Mouse (Mus musculus): ENCODE data around the gene Mettl15. TPM values are rescaled to one million over a fixed set of nuclear protein-coding genes. Genes with fewer than 3 reads are reported as not detected.
A peak's percentile ranks its signal among the peaks of the same experiment; 100 is the strongest.

Mettl15 gene
- polyA plus RNA-seq, 1 experiment from 2014 or later, result 11.5 TPM

DNA sequence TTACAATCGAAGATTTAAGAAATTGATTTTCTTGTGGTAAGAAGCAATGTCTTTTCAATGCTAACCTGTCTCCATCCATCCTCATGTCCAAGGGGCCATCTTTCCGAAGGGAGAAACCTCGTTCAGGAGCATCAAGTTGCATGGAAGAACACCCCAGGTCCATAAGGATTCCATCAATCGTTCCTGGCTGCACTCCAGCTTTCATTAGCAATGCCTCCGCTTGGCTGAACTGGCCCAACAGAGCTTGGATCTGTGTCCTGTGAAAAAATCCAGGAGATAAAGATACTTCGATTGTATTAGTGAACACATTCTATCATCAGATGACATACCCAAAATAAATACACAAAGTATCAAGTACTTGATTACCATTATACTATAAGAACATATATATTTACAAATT is 143.3 kb downstream of the Mettl15 start:
- Histone ChIP-seq H3K36me3 (replicated peaks; ENCODE audit: control insufficient read depth, insufficient read depth) (no peaks in the 10 kb centered on the region), H3K9me3 (ENCODE audit: control insufficient read depth, low read length) (no peaks in the 10 kb centered on the region), H3K27me3 (ENCODE audit: control insufficient read depth, insufficient read depth, low read length) (no peaks in the 10 kb centered on the region), H3K27ac (no peak overlapping the region), H3K4me2 (replicated peaks) (no peak overlapping the region), H3K4me3 (replicated peaks; ENCODE audit: low read length) (no peak overlapping the region), H3K4me1 (replicated peaks; ENCODE audit: control insufficient read depth, insufficient read depth, low read length) (no peaks in the 10 kb centered on the region), H3K9ac (no peak overlapping the region)
- ATAC-seq (ENCODE audit: low FRiP score), result no peak
- no peak for DNase-seq (ENCODE audit: low spot score)
- 83% methylated on average over 6 of the region's 6 CpGs for WGBS

DNA sequence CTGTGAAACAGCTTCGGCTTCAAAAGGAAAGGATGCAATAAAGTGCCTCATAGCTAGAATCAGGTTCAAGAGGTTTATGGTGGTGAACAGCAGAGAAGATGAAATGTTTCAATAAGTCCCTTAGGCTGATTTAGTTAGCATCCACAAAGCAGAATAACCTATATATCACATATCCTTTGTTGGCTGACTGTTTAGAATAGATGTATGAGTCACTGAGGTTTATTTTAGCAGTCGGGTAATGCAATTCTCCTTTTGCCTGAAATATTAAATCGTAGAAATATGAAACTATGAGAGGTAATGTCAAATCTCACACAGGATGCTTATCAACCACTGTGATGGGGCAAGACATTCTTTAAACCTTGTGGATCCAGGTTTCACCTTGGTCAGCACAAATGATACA is 149.8 kb downstream of the Mettl15 start:
- no peak overlapping the region for H3K4me2 ChIP-seq (replicated peaks)
- 91% methylated on average over 3 of the region's 3 CpGs for WGBS
- H3K36me3 ChIP-seq (replicated peaks; ENCODE audit: control insufficient read depth, insufficient read depth), result no peaks in the 10 kb centered on the region
- H3K9ac ChIP-seq, result no peak overlapping the region
- no peaks in the 10 kb centered on the region for H3K27me3 ChIP-seq (ENCODE audit: control insufficient read depth, insufficient read depth, low read length)
- DNase-seq (ENCODE audit: low spot score) (no peak), ATAC-seq (ENCODE audit: low FRiP score) (no peak)
- no peaks in the 10 kb centered on the region for H3K4me1 ChIP-seq (replicated peaks; ENCODE audit: control insufficient read depth, insufficient read depth, low read length)
- no peak overlapping the region for H3K4me3 ChIP-seq (replicated peaks; ENCODE audit: low read length)
- H3K9me3 ChIP-seq (ENCODE audit: control insufficient read depth, low read length), result no peaks in the 10 kb centered on the region
- H3K27ac ChIP-seq, result no peak overlapping the region

- no peak overlapping the region for H3K27ac ChIP-seq
- DNase-seq (ENCODE audit: low spot score) (no peak), ATAC-seq (ENCODE audit: low FRiP score) (no peak)
Observed at GRCm38 (mm10) chr2:109129921-109130320, 150.6 kb downstream of the Mettl15 start.

DNA sequence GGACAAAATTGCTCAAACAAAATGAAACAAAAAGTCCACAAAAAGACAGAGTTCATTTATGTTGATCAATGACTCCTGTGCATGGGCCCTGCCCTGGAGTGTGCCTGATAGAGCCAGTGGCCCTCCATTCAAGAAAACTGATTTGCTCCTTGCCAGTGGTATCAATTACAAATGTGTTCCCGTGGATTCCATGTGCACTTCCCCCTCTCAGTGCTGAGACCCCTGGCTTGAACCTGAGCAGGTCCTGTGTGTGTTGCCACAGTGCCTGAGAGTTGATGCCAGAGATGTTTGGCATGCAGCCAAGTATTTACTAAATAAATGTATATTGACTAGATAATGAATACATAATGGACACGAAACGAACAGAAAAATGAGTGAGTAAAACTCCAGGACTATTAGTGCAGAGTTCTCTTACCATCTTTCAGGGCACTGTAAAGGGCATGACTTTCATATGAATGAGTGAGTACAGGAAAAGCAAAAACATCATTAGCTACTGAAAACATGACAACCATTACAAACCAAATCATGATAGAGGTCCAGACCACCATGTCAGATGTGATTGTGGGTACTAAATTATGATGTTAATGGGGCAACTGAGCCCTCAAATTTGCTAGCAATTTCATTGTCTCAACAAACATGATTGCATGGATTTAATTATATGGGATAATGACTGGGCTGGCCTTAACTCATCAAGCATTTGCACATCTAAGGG is 174.6 kb downstream of the Mettl15 start:
- ATAC-seq (ENCODE audit: low FRiP score) (peak; percentile 40; the same call in 1 of the 2 replicates), DNase-seq (ENCODE audit: low spot score) (no peak)
- Histone ChIP-seq H3K4me2 (replicated peaks) (no peak overlapping the region), H3K4me1 (replicated peaks; ENCODE audit: control insufficient read depth, insufficient read depth, low read length) (no peaks in the 10 kb centered on the region; the same call in 1 of the 2 replicates), H3K9me3 (ENCODE audit: control insufficient read depth, low read length) (no peaks in the 10 kb centered on the region), H3K27me3 (ENCODE audit: control insufficient read depth, insufficient read depth, low read length) (no peaks in the 10 kb centered on the region), H3K27ac (no peak overlapping the region), H3K9ac (no peak overlapping the region), H3K4me3 (replicated peaks; ENCODE audit: low read length) (no peak overlapping the region), H3K36me3 (replicated peaks; ENCODE audit: control insufficient read depth, insufficient read depth) (no peaks in the 10 kb centered on the region)
- WGBS, result 55% methylated on average over 3 of the region's 3 CpGs

More at GRCm38 (mm10) chr2:109129921-109130320, 150.6 kb downstream of the Mettl15 start:
- no peaks in the 10 kb centered on the region for H3K9me3 ChIP-seq (ENCODE audit: control insufficient read depth, low read length)
- no peaks in the 10 kb centered on the region for H3K36me3 ChIP-seq (replicated peaks; ENCODE audit: control insufficient read depth, insufficient read depth)
- H3K4me1 ChIP-seq (replicated peaks; ENCODE audit: control insufficient read depth, insufficient read depth, low read length), result no peaks in the 10 kb centered on the region
- no peak overlapping the region for H3K4me2 ChIP-seq (replicated peaks)
- 77% methylated on average over 3 of the region's 3 CpGs for WGBS
- no peak overlapping the region for H3K4me3 ChIP-seq (replicated peaks; ENCODE audit: low read length)
- H3K9ac ChIP-seq, result no peak overlapping the region
- H3K27me3 ChIP-seq (ENCODE audit: control insufficient read depth, insufficient read depth, low read length), result no peaks in the 10 kb centered on the region

DNA sequence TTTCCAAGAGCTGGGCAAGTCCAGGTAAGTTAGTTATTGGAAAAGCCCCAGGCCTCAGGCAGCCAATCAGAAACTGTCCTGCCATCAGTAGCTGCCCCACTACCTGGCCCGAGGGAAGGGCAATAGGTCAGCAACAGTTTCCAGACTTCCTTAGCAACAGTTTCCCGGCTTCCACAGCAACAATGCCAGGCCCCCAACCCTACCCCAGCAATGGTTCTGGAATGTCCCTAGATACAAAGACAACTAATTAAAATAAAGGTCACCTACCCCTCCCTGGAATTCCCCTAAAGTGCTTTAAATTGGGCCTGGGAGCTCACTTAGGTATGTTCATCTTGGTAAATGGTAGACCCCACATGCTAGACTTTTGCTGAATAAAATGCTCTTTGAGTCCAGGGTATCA is 230.9 kb downstream of the Mettl15 start:
- H3K4me1 ChIP-seq (replicated peaks; ENCODE audit: control insufficient read depth, insufficient read depth, low read length), result no peaks in the 10 kb centered on the region
- H3K9me3 ChIP-seq (ENCODE audit: control insufficient read depth, low read length), result no peaks in the 10 kb centered on the region
- H3K27ac ChIP-seq, result no peak overlapping the region
- no peaks in the 10 kb centered on the region for H3K27me3 ChIP-seq (ENCODE audit: control insufficient read depth, insufficient read depth, low read length)
- 71% methylated on average over 2 of the region's 2 CpGs for WGBS
- H3K4me3 ChIP-seq (replicated peaks; ENCODE audit: low read length), result no peak overlapping the region
- DNase-seq (ENCODE audit: low spot score) (no peak), ATAC-seq (ENCODE audit: low FRiP score) (no peak)
- H3K36me3 ChIP-seq (replicated peaks; ENCODE audit: control insufficient read depth, insufficient read depth), result no peaks in the 10 kb centered on the region
- H3K4me2 ChIP-seq (replicated peaks), result no peak overlapping the region
- no peak overlapping the region for H3K9ac ChIP-seq

Small RNA genes lying within 50 kb of the gene (microRNA-seq; reads per million reads assigned to microRNA genes)
- not detected for gene Gm24115

Other genes with a start within 250 kb of the Mettl15 start
- 5.1 and 7.5 TPM in 2 replicates for gene Kif18a, start within 50 bp of the Mettl15 start, polyA plus RNA-seq (2014; fragmentation: Nextera tagmentation; extraction: Ambion mirVana)

Measured in hindbrain, embryonic 14.5 days (tissue).